Mouse (Mus musculus) urinary bladder, postnatal 14 days (tissue): ENCODE results near the gene Gm49378.

ENCODE experiments used
- DNase-seq: peaks from one replicate; pipeline ENCODE4 v3.0.0; 2021; ENCODE audit warnings: low spot score

Gene Gm49378

GRCm38 (mm10) chr14:55637795-55638194 lies at the start of gene Gm49378:
TSS of gene Gm49378 (minus strand) at chr14:55637895.
- DNase-seq, result no peak

- DNase-seq, result no peak
Observed at GRCm38 (mm10) chr14:55682118-55682493, 44.4 kb upstream of the Gm49378 start.

- peak; percentile 93 for DNase-seq
Observed at GRCm38 (mm10) chr14:55681160-55682117, 43.7 kb upstream of the Gm49378 start, which contains the start of gene Tinf2. TSS of gene Tinf2 (minus strand) at chr14:55681820.

GRCm38 (mm10) chr14:55677615-55678014 lies 39.9 kb upstream of the Gm49378 start:
- DNase-seq, result no peak

- DNase-seq, result no peak
Observed at GRCm38 (mm10) chr14:55672741-55673060, 35.0 kb upstream of the Gm49378 start.

GRCm38 (mm10) chr14:55671833-55672740 lies 34.4 kb upstream of the Gm49378 start, which contains the start of the genes Gmpr2 and Nedd8:
TSS of gene Gmpr2 (plus strand) at chr14:55671941.
TSS of gene Nedd8 (minus strand) at chr14:55672124.
- DNase-seq, result peak; percentile 89

- DNase-seq, result no peak
Observed at GRCm38 (mm10) chr14:55671486-55671832, 33.8 kb upstream of the Gm49378 start.

- DNase-seq, result no peak
Observed at GRCm38 (mm10) chr14:55660636-55661035, 22.9 kb upstream of the Gm49378 start.

- peak; percentile 74 for DNase-seq
Observed at GRCm38 (mm10) chr14:55659960-55660573, 22.4 kb upstream of the Gm49378 start, which contains the start of gene Mdp1. TSS of gene Mdp1 (minus strand) at chr14:55660508.

GRCm38 (mm10) chr14:55658011-55658410 lies 20.3 kb upstream of the Gm49378 start:
- no peak for DNase-seq

GRCm38 (mm10) chr14:55656935-55657334 lies 19.2 kb upstream of the Gm49378 start:
- DNase-seq, result no peak

- no peak for DNase-seq
Observed at GRCm38 (mm10) chr14:55651528-55651927, 13.8 kb upstream of the Gm49378 start.

GRCm38 (mm10) chr14:55649884-55650283 lies 12.2 kb upstream of the Gm49378 start, which contains the start of gene Tssk4:
TSS of gene Tssk4 (plus strand) at chr14:55650184.
- DNase-seq, result no peak

- no peak for DNase-seq
Observed at GRCm38 (mm10) chr14:55644261-55644888, 6.7 kb upstream of the Gm49378 start.

GRCm38 (mm10) chr14:55643060-55643907 lies 5.6 kb upstream of the Gm49378 start, which contains the start of gene Tm9sf1:
TSS of gene Tm9sf1 (minus strand) at chr14:55643806.
- DNase-seq, result peak; percentile 83

GRCm38 (mm10) chr14:55642679-55643059 lies 5.0 kb upstream of the Gm49378 start:
- no peak for DNase-seq

- no peak for DNase-seq
Observed at GRCm38 (mm10) chr14:55641291-55641690, 3.6 kb upstream of the Gm49378 start.

- DNase-seq, result no peak
Observed at GRCm38 (mm10) chr14:55640816-55641215, 3.1 kb upstream of the Gm49378 start.

GRCm38 (mm10) chr14:55635523-55636007 lies 2.1 kb downstream of the Gm49378 start, which contains the start of gene Ipo4:
TSS of gene Ipo4 (minus strand) at chr14:55635957.
- DNase-seq, result peak; percentile 88

- peak; percentile 51 for DNase-seq
Observed at GRCm38 (mm10) chr14:55634874-55635522, 2.7 kb downstream of the Gm49378 start.
